ENCODE assay signal across 8 mouse cellular contexts in genomic region chr6:67532665-67533440, GRCm38 (mm10). TPM values are rescaled to one million over a fixed set of nuclear protein-coding genes. Genes with fewer than 3 reads are reported as not detected.
DNase-seq lines count a peak whose midpoint lies in the region; ATAC-seq lines count a peak whose summit lies in the region.

No protein-coding gene starts in this region.

- H3K4me1 ChIP-seq in liver, embryonic 15.5 days (replicated peaks), result no peaks in the 10 kb centered on the region

- H3K9me3 ChIP-seq in liver, embryonic 15.5 days (replicated peaks), result no peaks in the 10 kb centered on the region

- peak overlapping the region; percentile 18; the same call in 1 of the 2 replicates for H3K4me3 ChIP-seq in liver, embryonic 15.5 days (replicated peaks)

- peak; percentile 64 for ATAC-seq in inflammation-experienced regulatory T-cells, adult 6 months
- peak; percentile 52 for ATAC-seq in liver, embryonic 15.5 days (ENCODE audit: insufficient read depth)
- no peak for ATAC-seq in erythroid progenitor cell, adult 5-6 weeks (replicated peaks; ENCODE audit: low FRiP score, poor library complexity, severe bottlenecking)

- no peaks in the 10 kb centered on the region for H3K36me3 ChIP-seq in liver, embryonic 15.5 days (replicated peaks)

- DNase-seq in adrenal gland, postnatal 14 days, result peak; percentile 9
- no peak for DNase-seq in adrenal gland, postnatal 25 days
- peak; percentile 70 for DNase-seq in embryo, embryonic 11 days
- peak; percentile 13 to 31 for DNase-seq in natural killer cell, adult 2 months (ENCODE audit: low spot score in 2 of 2)
- peak; percentile 69 to 84 for DNase-seq in urinary bladder, adult 18-20 months (ENCODE audit: low spot score in 2 of 2)

- peaks cover 62% of the 10 kb centered on the region for H3K27me3 ChIP-seq in liver, embryonic 15.5 days

- peak overlapping the region; percentile 16; the same call in 1 of the 2 replicates for H3K27ac ChIP-seq in liver, embryonic 15.5 days (replicated peaks)

- 3% methylated on average over 29 of the region's 29 CpGs for WGBS in liver, embryonic 15.5 days (ENCODE audit: insufficient replicate concordance)

- H3K4me2 ChIP-seq in liver, embryonic 15.5 days, result peak overlapping the region; percentile 41

- no peak overlapping the region for H3K9ac ChIP-seq in liver, embryonic 15.5 days

RNA-seq across cellular contexts. Expression of gene Tacstd2, which starts 2.7 kb away (rescaled TPM):
- 0.23 TPM in 1 of 2 replicates, not detected in the other for total RNA-seq in adrenal gland, postnatal 14 days (2021)
- total RNA-seq in adrenal gland, postnatal 25 days (2021), result not detected in 2 replicates
- under 1 TPM in 1 of 3 experiments, not detected in 2; 0.19 TPM for polyA plus RNA-seq in inflammation-experienced regulatory T-cells, adult 6 months (2017; shearing (Covaris generic))
- polyA plus RNA-seq in liver, embryonic 15.5 days (2015; fragmentation: Nextera tagmentation; extraction: Ambion mirVana), result 0.43 and 0.70 TPM in 2 replicates
- 3.6 TPM in 1 of 2 replicates, not detected in the other for total RNA-seq in erythroid progenitor cell, adult 5-6 weeks (2015; ENCODE audit: low replicate concordance)
- total RNA-seq in erythroid progenitor cell, adult 5-6 weeks (2017; ENCODE audit: low replicate concordance), result 2.4 TPM in 1 of 2 replicates, not detected in the other

RNA-seq across cellular contexts. Expression of gene Il23r, which starts 41.2 kb away (rescaled TPM):
- total RNA-seq in adrenal gland, postnatal 14 days (2021), result 2.0 and 4.7 TPM in 2 replicates
- 2.3 and 2.8 TPM in 2 replicates for total RNA-seq in adrenal gland, postnatal 25 days (2021)
- 1 to 10 TPM in 1 of 3 experiments, under 1 TPM in 2; 0.30 to 1.3 (median 0.44) TPM for polyA plus RNA-seq in inflammation-experienced regulatory T-cells, adult 6 months (2017; shearing (Covaris generic))
- not detected in 2 replicates for polyA plus RNA-seq in liver, embryonic 15.5 days (2015; fragmentation: Nextera tagmentation; extraction: Ambion mirVana)
- total RNA-seq in erythroid progenitor cell, adult 5-6 weeks (2015; ENCODE audit: low replicate concordance), result not detected in 2 replicates
- not detected in 2 replicates for total RNA-seq in erythroid progenitor cell, adult 5-6 weeks (2017; ENCODE audit: low replicate concordance)
